Mouse (Mus musculus) fibroblast of lung, adult 2 months (primary cell): ENCODE data around the gene Rftn1.

Source experiments
- DNase-seq: peaks from one replicate; pipeline ENCODE4 v3.0.0-alpha.2; 2011; ENCODE audit warnings: low read depth

Gene Rftn1

DNA sequence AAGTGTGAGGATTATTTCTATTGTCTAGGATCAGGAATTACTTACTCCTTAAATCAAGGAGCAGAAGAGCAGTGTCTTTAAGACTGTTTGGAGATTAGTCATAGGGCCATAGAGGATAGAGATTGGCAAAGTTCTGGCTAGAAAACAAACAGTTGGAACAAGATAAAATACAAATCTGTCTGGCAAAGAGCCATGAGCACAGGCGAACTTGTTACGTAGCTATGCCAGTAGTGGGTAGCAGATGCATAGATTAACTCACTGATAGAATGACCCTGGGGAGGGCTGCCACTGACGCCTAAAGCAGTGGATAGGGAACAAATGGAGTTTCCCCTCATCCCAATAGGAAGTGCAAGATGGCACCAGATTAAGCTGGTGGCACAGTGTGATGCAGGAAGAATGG lies 97.1 kb downstream of the Rftn1 start:
- no peak for DNase-seq

- DNase-seq, result no peak
Measured at GRCm38 (mm10) chr17:50092848-50093247, 97.6 kb downstream of the Rftn1 start.

- no peak for DNase-seq
Measured at GRCm38 (mm10) chr17:50091829-50092228, 98.6 kb downstream of the Rftn1 start.

DNA sequence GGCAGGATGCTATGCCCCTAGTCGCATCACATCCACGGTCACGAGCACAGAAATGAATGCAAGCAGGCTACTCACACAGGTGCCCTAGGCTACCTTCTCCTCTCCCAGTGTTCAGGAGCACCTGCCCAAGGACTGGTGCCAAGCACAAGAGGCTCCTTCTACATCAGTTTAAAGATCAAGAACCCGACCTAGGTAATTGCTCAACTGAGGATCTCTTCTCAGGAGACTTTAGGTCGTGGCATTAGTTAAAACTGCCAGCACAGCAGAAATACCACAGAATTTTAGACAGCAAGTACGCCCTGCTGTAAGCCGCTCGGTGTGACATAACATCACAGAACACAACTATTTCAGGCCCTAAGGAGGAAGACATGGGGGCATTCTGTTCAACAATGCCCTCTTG lies 100.7 kb downstream of the Rftn1 start:
- DNase-seq, result no peak

DNA sequence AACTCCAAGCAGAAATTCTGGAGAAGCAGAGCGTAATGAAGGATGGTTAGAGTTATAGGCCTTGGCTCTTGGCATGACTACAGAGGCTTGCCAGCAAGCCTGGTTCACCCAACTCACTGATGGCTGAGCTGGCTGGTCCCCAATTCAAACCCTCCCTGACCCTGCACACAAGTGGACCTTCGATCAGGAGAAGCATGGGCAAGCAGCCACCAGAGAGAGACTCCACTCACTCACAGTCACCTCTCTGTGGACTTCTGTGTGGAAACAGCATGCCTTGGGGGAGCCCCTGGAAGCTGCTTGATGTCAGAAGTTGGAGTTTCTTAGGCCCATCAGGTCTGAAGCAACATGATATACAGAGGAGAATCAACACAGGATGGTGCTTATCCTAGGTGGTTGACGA lies 102.4 kb downstream of the Rftn1 start:
- DNase-seq, result no peak

DNA sequence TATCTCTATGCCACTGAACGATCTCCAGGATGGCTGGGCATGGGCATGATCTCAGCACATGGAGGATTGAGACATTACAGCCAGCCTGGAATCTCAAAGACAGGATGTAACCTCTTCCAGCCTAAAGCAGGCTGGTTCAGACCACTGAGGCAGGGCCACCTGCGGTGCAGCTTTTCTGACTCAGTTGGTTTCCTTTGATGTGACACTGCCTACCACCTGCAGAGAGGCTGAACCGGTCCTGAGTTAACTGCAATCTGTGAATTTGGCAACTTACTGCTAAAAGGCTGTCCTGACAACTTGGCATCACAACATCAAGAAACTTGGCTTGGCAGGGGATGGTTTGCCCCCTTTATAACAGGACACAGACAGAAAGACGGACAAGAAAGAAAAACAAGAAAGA lies 103.6 kb downstream of the Rftn1 start:
- DNase-seq, result no peak

DNA sequence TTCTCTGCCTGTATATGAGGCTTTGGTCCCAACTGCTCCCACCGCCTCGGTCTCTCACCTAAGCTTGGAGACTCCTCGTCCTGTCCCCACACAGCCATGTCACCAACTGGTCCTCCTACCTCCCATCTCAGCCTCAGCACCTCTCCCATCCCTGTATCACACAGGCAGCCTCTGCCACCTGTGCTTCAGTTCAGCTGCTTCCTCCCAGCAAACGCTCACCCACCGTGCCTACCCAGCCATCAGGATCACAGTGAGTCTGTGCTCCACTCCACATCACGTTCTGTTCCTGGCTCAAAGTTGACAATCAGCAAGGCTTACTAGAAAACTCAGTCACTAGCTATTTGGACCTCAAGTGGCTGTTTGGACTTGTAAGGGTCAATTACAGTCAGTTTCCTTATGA lies 105.8 kb downstream of the Rftn1 start:
- no peak for DNase-seq

DNA sequence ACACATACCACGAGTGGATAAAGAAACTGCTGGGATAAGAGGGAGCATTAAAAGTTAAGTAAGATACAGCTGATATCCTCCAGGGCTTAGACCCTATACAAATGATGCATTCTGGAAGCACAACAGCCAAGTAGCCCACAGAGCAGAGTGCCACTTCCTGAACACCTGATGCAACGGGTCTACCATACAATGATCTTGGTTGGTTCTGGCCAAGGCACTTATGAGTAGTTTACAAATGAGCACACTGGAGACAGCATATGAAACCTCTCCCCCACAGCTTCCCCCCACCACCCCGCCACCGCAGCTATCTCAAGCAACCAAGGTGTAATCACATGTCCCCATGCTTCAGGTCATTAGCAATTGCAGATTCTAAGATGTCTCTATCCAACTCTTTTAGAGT lies 106.5 kb downstream of the Rftn1 start:
- no peak for DNase-seq

- no peak for DNase-seq
Measured at GRCm38 (mm10) chr17:50082947-50083346, 107.5 kb downstream of the Rftn1 start.

GRCm38 (mm10) chr17:50081647-50082046 lies 108.8 kb downstream of the Rftn1 start:
- no peak for DNase-seq

- no peak for DNase-seq
Measured at GRCm38 (mm10) chr17:50080991-50081390, 109.5 kb downstream of the Rftn1 start.

- DNase-seq, result no peak
Measured at GRCm38 (mm10) chr17:50078749-50079148, 111.7 kb downstream of the Rftn1 start.

DNA sequence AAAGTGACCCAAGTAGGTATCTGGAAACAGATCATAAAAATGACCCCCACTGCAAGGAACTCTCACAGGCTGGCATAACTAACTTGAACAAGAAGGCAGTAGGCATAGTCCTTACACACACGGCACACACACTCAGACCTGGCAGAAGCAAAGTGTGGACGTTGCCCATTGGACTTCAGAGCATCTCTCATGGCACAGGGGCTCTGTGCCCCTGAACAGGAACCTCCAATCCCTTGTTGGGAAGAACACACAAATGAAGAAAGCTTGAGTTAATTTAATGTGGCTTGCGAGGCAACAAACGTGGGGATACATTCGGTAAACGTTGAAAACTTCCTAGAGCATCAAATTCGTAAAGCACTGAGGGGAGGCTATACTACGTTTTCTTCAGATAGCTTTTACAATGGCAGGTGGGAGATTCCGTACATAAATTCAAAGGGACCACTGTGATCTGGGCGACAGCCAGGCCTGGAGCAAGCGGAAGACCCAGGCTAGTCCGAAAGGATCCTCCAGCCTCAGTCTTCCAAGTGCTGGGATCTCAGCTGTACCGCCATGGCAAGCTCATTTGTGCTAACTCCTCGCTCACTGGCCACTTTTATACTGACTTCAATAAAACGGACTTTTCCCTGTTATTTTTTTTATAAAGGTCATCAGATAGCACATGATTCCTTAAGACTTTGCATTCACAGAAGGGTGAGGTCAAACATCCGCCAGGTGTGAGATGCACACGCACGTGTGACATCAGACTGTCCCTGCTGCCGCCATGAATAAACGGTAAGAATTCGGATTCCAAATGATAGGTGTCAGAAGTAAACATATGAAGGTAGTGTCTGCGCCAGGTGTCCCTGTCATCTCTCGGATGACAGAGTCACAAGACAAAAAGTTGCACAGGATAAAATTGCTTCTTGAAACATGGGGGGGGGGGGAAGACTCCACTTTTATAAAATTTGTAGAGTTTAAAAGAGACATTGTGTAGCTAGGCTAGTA lies 117.2 kb downstream of the Rftn1 start:
- no peak for DNase-seq

- no peak for DNase-seq
Measured at GRCm38 (mm10) chr17:50071602-50071988, 118.9 kb downstream of the Rftn1 start.

GRCm38 (mm10) chr17:50070822-50071601 lies 119.5 kb downstream of the Rftn1 start:
- DNase-seq, result no peak

DNA sequence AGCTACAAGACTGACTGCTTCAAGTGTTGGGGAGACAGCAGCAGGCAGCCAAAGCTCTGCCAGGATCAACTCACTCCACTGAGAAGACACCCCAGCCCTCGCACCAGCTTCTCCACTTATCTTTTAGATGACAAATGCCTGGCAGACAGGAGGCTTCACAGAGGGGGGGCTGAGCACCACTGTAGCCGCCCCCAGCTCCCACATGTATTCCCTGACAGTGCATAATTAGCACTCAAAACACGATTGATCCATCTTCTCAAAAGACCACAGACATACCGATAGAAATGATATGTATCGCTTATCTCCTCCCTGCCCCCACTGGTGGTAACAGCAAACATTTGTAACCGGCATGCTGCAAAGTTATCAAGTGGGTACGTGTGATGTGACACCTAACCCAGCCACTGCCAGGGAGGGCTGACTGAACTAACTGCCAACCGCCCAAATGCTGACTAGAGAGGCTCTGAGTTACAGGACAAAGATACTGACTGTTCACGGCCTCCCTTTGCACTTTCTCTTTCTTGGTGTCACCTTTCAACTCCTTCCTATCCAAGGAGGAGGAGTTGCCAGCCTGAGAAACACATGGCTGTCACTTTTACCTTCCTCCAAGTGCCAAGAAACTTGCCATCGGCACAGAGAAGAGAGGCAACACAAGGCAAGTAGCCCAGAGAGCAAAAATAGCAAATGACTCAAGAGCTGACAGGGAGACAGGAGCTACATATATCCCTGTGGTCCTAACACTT lies 120.4 kb downstream of the Rftn1 start:
- no peak for DNase-seq

DNA sequence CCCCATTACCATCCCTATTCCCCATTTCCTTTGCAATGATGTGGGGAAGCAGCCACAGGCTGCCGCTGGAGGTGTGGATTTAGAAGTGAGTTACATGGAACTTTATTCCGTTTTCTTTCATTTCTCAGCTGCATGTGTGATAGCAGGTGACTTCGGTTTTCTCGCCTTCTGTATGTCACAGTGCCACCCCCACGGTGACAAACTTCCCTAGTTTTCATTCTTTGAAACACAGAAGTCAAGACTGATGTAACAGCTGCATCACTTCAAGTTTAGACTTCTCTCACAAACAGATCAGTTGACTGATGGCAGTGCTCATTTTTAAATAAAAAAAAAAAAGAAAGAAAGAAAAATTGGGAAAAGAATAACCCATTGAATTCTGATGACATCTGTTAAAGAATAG lies 121.3 kb downstream of the Rftn1 start:
- no peak for DNase-seq

DNA sequence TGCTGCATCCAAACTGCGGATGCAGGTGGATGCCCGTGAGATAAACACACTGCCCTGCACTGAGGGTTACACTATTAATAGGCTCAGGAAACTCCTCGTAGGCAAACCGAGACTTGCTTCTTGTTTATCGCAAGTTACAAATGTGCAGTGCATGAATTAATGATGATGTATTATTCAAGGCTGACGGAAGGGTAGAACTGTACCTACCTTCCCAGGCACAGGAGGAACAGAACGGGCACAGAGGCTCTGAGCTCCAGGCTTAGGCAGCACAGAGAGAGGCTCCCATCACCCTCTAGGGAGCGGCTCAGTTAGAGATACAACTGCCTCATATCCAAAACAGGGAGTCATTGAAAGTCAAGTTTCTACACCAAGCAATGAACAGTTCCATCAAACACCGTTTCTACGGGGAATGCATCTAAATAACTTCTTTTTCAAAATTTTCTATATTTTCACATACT lies 121.8 kb downstream of the Rftn1 start:
- no peak for DNase-seq

DNA sequence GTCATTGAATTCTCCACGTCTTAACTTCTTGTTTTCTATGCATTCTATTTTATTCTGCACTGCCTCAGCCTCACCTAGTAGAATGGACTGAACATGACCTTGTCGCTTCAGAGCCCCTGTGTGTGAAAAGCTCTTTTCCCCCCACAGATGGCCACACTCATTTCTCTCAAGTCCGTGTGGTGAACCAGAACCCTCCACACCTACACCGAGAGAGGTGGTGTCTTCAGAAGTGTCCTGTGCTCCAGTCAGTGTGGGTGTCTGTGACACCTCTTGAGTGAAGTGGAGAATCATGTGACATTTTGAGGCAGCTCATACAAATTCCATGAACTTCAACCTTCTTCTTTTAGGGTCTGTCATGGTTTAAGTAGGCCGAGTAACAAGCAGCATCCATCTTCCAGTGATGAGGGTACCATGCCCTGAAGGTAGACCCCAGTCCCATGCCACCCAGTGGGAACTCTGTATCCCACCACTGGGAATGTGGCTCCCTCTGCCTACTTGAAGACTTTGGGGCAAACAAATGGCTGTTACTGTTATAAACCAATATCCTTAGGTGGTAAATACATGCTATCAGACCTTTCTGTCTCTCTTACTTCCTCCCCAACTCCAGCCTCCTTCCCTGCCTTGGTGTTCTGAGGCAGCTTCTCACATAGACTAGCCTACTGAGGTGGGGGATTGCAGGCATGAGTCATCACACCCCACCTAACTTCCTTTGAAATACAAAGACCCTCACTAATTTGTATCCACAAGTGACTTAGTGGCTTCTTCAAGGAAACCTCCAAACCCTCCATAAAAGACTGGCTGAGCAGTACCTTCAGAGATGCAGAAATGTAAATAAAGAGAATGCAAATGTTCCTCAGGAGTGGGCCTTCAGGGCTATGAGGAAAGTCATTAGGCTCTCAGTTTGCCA lies 122.4 kb downstream of the Rftn1 start:
- DNase-seq, result no peak

DNA sequence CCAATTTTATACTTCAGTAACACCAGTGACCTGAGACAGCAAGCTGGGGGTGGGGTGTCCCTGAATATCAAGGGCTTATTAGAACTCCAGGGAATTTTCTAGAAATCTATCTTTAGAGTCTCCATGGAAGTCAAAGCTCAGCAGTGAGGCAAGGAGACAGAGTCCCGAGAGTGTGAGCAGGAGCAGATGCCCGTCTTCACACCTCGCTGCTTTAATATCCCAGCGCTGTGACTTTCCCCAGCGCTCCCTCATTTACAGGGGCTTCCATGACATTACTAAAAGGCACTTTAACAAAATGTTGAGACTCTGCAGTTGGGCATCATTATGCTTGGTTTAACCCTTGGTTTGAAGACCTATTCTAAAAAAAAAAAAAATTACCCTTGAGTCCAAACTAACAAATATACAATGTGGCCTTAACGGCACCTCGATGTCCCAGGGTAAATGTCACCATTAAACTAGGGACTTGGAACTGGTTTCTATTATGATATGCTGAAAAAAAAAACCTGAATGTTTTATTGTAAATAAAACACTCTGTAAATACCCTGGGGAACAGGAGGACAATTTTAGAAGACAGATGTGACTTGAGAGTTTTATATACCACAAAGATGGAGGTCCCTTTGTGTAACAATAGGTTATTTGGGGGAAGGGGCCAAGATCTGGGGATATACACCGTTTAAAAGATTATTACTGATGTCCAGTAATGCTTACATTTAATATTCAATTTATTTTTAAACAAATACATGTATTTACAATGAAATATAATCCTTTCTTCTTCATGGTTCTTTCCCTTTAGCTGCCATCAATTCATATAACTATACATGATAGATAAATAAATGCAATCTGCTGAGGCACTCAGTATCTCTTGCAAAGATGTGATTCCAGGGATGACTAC lies 123.4 kb downstream of the Rftn1 start:
- no peak for DNase-seq
